Mouse (Mus musculus): ENCODE data around the gene Olfr703. TPM values are rescaled to one million over a fixed set of nuclear protein-coding genes. Genes with fewer than 3 reads are reported as not detected.

The Olfr703 gene
- not detected in 2 replicates for polyA plus RNA-seq (2012; rRNA removed; ENCODE audit: low replicate concordance)

DNA sequence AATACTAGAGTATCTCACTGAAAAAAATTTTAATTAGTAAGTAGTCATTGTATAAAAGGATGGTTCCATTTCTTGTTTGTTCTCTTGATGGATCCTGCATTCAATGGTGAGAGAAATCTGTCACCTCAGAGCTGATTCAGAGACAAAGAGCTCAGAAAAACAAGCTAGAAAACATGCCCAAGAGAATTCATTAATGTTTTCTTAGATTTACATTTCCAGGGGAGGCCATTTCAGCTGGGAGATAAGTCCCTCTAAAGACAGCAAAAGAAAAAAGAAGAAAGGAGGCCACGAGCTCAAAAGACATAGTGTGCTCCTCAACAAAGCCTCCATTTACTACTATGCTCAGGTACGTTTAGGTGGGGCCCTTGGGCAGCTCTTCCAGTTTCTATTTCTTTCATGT is at the start of gene Olfr703:
Gene Olfr703 (plus strand): TSS at position 301 of the 400 bp plus-strand sequence.

DNA sequence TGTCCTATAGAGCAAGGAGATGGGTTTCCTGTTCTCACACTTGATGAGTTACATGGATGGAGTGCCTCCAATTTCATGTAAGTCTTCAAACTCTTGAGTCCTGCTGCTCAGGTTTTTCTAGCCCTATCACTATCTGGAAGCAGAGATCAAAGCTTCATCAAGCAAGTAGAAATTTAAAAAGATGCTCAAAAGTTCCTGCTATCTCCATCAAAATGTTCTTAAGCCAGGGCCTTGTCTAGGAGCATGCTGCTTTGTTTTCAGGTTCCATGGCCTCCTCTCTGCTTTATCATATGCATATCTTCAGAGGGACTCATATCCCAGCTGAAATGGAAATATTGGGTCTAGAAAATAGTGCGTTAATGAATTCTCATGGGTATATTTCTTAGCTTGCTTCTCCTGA is 34.4 kb upstream of the Olfr703 start, which contains the start of gene Olfr700:
Gene Olfr700 (minus strand): TSS at position 101 of the 400 bp plus-strand sequence.

DNA sequence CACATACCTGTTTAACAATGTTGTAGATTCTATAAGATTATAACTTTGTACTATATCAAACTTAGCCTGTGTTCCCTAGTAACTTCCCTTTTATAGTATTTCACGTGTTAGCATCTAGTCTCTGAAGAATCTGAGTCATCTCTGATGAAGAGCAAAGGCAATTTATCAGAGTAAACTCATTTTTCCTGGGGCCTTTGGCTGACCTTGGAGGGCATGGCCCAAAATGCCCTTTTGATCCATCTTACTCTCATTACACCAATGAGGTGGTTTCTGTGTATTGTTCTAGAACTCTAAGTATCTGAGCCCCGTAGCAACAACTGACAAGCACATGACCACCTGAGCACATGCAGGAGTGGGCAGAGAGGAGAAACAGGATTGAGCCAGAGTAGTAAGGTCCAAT is 29.3 kb upstream of the Olfr703 start, which contains the start of gene Olfr701:
Gene Olfr701 (plus strand): TSS at position 301 of the 400 bp plus-strand sequence.

DNA sequence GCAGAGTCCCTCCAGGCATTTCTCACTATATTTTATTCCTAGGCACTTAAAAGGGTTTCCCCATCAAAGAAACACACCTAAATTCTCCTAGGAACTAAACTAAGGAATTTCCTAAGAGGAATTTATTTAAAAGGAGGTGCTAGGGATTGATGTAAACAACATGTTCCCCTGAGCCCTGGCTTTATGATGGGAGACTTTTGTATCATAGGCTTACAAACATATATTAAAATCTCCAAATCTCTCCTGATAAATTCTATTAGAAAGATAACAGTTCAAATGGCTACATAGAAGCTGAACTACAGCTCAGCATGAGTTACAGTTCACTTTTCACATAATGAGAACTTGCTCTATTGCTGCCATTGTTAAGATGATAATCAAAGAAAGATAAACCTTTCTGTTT is 9.4 kb upstream of the Olfr703 start, which contains the start of gene Olfr702:
Gene Olfr702 (minus strand): TSS at position 101 of the 400 bp plus-strand sequence.

DNA sequence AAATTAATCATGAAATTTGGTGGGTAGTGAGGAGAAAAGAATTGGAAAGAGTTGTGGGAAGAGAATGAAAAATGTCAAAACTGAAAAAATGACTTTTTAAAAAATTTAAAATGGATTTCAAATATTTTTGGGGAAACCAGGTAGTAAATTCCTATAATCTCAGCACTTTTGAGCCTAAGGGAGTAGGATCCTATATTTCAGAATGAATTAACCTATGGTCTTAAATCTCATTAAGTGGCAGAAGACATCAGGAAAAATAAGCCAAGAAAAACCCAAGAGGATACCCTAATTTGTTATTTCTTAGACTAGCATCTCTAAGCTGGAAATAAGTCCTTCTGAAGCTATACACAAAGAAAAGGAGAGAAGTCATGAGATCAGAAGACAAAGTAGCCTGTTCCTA is 19.7 kb downstream of the Olfr703 start, which contains the start of gene Olfr704:
Gene Olfr704 (plus strand): TSS at position 301 of the 400 bp plus-strand sequence.

DNA sequence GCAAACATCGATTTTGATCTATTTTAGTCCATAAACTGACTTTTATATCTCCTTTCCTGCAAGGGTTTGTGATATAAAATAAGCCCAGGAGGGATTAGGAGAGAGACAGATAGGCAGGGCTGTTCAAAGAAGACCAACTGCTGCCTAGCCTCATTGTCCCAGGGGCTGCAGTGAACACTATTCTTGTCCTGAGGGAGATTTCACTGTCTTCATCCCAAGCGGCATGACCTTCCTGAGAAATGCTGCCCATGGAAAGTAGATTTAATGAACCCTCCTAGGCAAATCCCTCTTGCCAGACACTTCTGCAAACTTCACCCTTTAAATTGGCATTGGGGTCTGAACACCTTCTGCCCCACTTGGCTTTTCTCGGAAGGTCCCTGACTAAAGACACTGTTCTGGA is 33.6 kb downstream of the Olfr703 start, which contains the start of gene Olfr705:
Gene Olfr705 (minus strand): TSS at position 101 of the 400 bp plus-strand sequence.

DNA sequence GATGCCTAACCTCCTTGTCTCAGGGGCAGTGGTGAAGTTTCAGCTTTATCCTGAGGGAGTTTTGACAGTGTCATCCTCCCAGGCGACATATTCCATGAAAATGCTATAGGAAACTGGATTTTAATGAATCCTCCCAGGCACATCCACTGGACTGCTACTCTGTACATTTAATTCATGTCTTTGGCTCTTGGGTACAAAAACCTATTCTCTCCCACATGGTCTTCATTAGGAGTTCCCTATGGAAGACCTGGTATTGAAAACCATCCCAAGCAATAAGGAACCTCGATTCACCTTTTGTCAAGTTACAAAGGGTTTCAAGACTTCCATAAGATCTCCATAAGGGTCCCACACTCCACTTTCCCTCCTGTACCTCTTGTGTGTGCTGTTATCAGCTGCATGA is 44.9 kb downstream of the Olfr703 start, which contains the start of gene Olfr706:
Gene Olfr706 (minus strand): TSS at position 101 of the 400 bp plus-strand sequence.

Other genes with a start within 250 kb of the Olfr703 start
- not detected in 2 replicates for gene Olfr693, start 162.8 kb upstream of the Olfr703 start, polyA plus RNA-seq (2012; rRNA removed; ENCODE audit: low replicate concordance)
- gene Olfr694, start 151.5 kb upstream of the Olfr703 start, polyA plus RNA-seq (2012; rRNA removed; ENCODE audit: low replicate concordance): not detected in 2 replicates
- gene Olfr695, start 127.0 kb upstream of the Olfr703 start, polyA plus RNA-seq (2012; rRNA removed; ENCODE audit: low replicate concordance): not detected in 2 replicates
- gene Olfr697, start 100.9 kb upstream of the Olfr703 start, polyA plus RNA-seq (2012; rRNA removed; ENCODE audit: low replicate concordance): not detected in 2 replicates
- gene Olfr698, start 88.0 kb upstream of the Olfr703 start, polyA plus RNA-seq (2012; rRNA removed; ENCODE audit: low replicate concordance): not detected in 2 replicates
- not detected in 2 replicates for gene Olfr699, start 50.2 kb upstream of the Olfr703 start, polyA plus RNA-seq (2012; rRNA removed; ENCODE audit: low replicate concordance)
- gene Olfr700, start 34.5 kb upstream of the Olfr703 start, polyA plus RNA-seq (2012; rRNA removed; ENCODE audit: low replicate concordance): not detected in 2 replicates
- not detected in 2 replicates for gene Olfr701, start 29.2 kb upstream of the Olfr703 start, polyA plus RNA-seq (2012; rRNA removed; ENCODE audit: low replicate concordance)
- not detected in 2 replicates for gene Olfr702, start 9.5 kb upstream of the Olfr703 start, polyA plus RNA-seq (2012; rRNA removed; ENCODE audit: low replicate concordance)
- not detected in 2 replicates for gene Olfr704, start 19.8 kb downstream of the Olfr703 start, polyA plus RNA-seq (2012; rRNA removed; ENCODE audit: low replicate concordance)
- not detected in 2 replicates for gene Olfr705, start 33.5 kb downstream of the Olfr703 start, polyA plus RNA-seq (2012; rRNA removed; ENCODE audit: low replicate concordance)
- gene Olfr706, start 44.8 kb downstream of the Olfr703 start, polyA plus RNA-seq (2012; rRNA removed; ENCODE audit: low replicate concordance): not detected in 2 replicates
- not detected in 2 replicates for gene Olfr707, start 57.9 kb downstream of the Olfr703 start, polyA plus RNA-seq (2012; rRNA removed; ENCODE audit: low replicate concordance)
- not detected in 2 replicates for gene Olfr1532-ps1, start 64.6 kb downstream of the Olfr703 start, polyA plus RNA-seq (2012; rRNA removed; ENCODE audit: low replicate concordance)
- gene Olfr709-ps1, start 88.9 kb downstream of the Olfr703 start, polyA plus RNA-seq (2012; rRNA removed; ENCODE audit: low replicate concordance): not detected in 2 replicates
- not detected in 2 replicates for gene Olfr710, start 105.0 kb downstream of the Olfr703 start, polyA plus RNA-seq (2012; rRNA removed; ENCODE audit: low replicate concordance)
- gene Olfr6, start 120.6 kb downstream of the Olfr703 start, polyA plus RNA-seq (2012; rRNA removed; ENCODE audit: low replicate concordance): not detected in 2 replicates
- gene Olfr711, start 132.1 kb downstream of the Olfr703 start, polyA plus RNA-seq (2012; rRNA removed; ENCODE audit: low replicate concordance): not detected in 2 replicates
- not detected in 2 replicates for gene Olfr2, start 162.7 kb downstream of the Olfr703 start, polyA plus RNA-seq (2012; rRNA removed; ENCODE audit: low replicate concordance)
- gene Olfr713, start 187.8 kb downstream of the Olfr703 start, polyA plus RNA-seq (2012; rRNA removed; ENCODE audit: low replicate concordance): not detected in 2 replicates
- not detected in 2 replicates for gene Olfr714, start 227.6 kb downstream of the Olfr703 start, polyA plus RNA-seq (2012; rRNA removed; ENCODE audit: low replicate concordance)
- gene Olfr17, start 249.9 kb downstream of the Olfr703 start, polyA plus RNA-seq (2012; rRNA removed; ENCODE audit: low replicate concordance): not detected in 2 replicates